Mouse (Mus musculus): ENCODE results near the gene Apaf1. TPM values are rescaled to one million over a fixed set of nuclear protein-coding genes. Genes with fewer than 3 reads are reported as not detected.

Apaf1 gene
- total and polyA plus RNA-seq, 3 experiments = 12.8 to 14.3 TPM; not detected in 1

GRCm38 (mm10) chr10:91122646-91123045 lies 40.1 kb upstream of the Apaf1 start:
- TF ChIP-seq E2F4 (IDR thresholded peaks at IDR 0.05; ENCODE audit: borderline replicate concordance, low read depth, low read length) = no peak
- peak; percentile 13; the same call in 1 of the 2 replicates for TF ChIP-seq MAX (IDR thresholded peaks at IDR 0.05; ENCODE audit: low read length)
- TF ChIP-seq MYC (IDR thresholded peaks at IDR 0.05; ENCODE audit: low read depth, low read length) = 0 out of 2 replicates have a peak, but pooled peaks have one; percentile 22
- no peak for TF ChIP-seq MEF2A (IDR thresholded peaks at IDR 0.05; ENCODE audit: extremely low read depth, insufficient replicate concordance, low read depth, low read length, poor library complexity, severe bottlenecking)
- H3K27ac ChIP-seq (ENCODE audit: control insufficient read depth, low read depth, low read length) = no peak overlapping the region; the same call in 1 of the 2 replicates

GRCm38 (mm10) chr10:91116958-91117357 lies 34.4 kb upstream of the Apaf1 start:
- H3K79me2 ChIP-seq (ENCODE audit: control insufficient read depth, insufficient read depth, low read length, poor library complexity) = peaks cover 6% of the 10 kb centered on the region
- no peaks in the 10 kb centered on the region for H3K27me3 ChIP-seq (ENCODE audit: control insufficient read depth in 1 of 2, insufficient read depth in 2 of 2, low read length in 2 of 2)
- no peak for DNase-seq (ENCODE audit: low read depth, low spot score)
- H3K27ac ChIP-seq (ENCODE audit: control insufficient read depth, low read depth, low read length) = no peak overlapping the region
- H3K9ac ChIP-seq (ENCODE audit: control insufficient read depth, low read depth, low read length, poor library complexity, severe bottlenecking) = no peak overlapping the region
- TF ChIP-seq TCF12 (IDR thresholded peaks at IDR 0.05; ENCODE audit: low read depth, low read length) (no peak), KAT2A (conservative IDR thresholded peaks at IDR 0.05; ENCODE audit: low read depth, low read length) (no peak), USF2 (IDR thresholded peaks at IDR 0.05; ENCODE audit: borderline replicate concordance in 1 of 2, insufficient read depth in 1 of 2, low read depth in 1 of 2, low read length in 2 of 2) (no peak), ZMIZ1 (IDR thresholded peaks at IDR 0.05; ENCODE audit: low read depth, low read length) (no peak), CHD1 (IDR thresholded peaks at IDR 0.05; ENCODE audit: low read depth, low read length) (no peak), NRF1 (IDR thresholded peaks at IDR 0.05; ENCODE audit: insufficient read depth, low read depth, low read length, poor library complexity, severe bottlenecking) (no peak), MXI1 (IDR thresholded peaks at IDR 0.05; ENCODE audit: low read depth, low read length) (no peak), TAL1 (IDR thresholded peaks at IDR 0.05; ENCODE audit: low read length) (no peak), HCFC1 (IDR thresholded peaks at IDR 0.05; ENCODE audit: low read depth, low read length) (no peak), ZKSCAN1 (IDR thresholded peaks at IDR 0.05; ENCODE audit: low read depth, low read length) (no peak), TBP (IDR thresholded peaks at IDR 0.05; ENCODE audit: low read depth, low read length) (no peak), MYB (IDR thresholded peaks at IDR 0.05; ENCODE audit: low read depth, low read length) (no peak), SMC3 (IDR thresholded peaks at IDR 0.05; ENCODE audit: low read depth, low read length) (no peak), POLR2AphosphoS2 (IDR thresholded peaks at IDR 0.05; ENCODE audit: low read length) (no peak), E2F4 (IDR thresholded peaks at IDR 0.05; ENCODE audit: borderline replicate concordance, low read depth, low read length) (no peak), MAX (IDR thresholded peaks at IDR 0.05; ENCODE audit: low read length) (no peak), MYC (IDR thresholded peaks at IDR 0.05; ENCODE audit: low read depth, low read length) (no peak), MAFK (IDR thresholded peaks at IDR 0.05; ENCODE audit: borderline replicate concordance, low read depth, low read length) (no peak)
- no peak overlapping the region for H3K4me3 ChIP-seq (ENCODE audit: control insufficient read depth in 1 of 2, insufficient read depth in 1 of 2, low read depth in 2 of 2, low read length in 2 of 2)
- H3K4me1 ChIP-seq (ENCODE audit: control insufficient read depth in 1 of 2, insufficient read depth in 2 of 2, low read length in 2 of 2) = peaks cover 7 to 8% of the 10 kb centered on the region in 2 experiments; a peak in 3 of 4 replicates
- H3K9me3 ChIP-seq (replicated peaks; ENCODE audit: insufficient read depth, low read length) = no peaks in the 10 kb centered on the region
- H3K36me3 ChIP-seq (ENCODE audit: control insufficient read depth in 1 of 2, insufficient read depth in 2 of 2, low read length in 2 of 2) = peaks cover 23 to 55% of the 10 kb centered on the region in 2 experiments

More at GRCm38 (mm10) chr10:91122646-91123045, 40.1 kb upstream of the Apaf1 start:
- Histone ChIP-seq H3K9ac (ENCODE audit: control insufficient read depth, low read depth, low read length, poor library complexity, severe bottlenecking) (peak overlapping the region; percentile 90), H3K9me3 (replicated peaks; ENCODE audit: insufficient read depth, low read length) (no peaks in the 10 kb centered on the region), H3K36me3 (ENCODE audit: control insufficient read depth in 1 of 2, insufficient read depth in 2 of 2, low read length in 2 of 2) (peaks cover 35% of the 10 kb centered on the region in 2 experiments), H3K4me1 (ENCODE audit: control insufficient read depth in 1 of 2, insufficient read depth in 2 of 2, low read length in 2 of 2) (peaks cover 12 to 14% of the 10 kb centered on the region in 2 experiments), H3K27me3 (ENCODE audit: control insufficient read depth in 1 of 2, insufficient read depth in 2 of 2, low read length in 2 of 2) (no peaks in the 10 kb centered on the region), H3K4me3 (ENCODE audit: control insufficient read depth in 1 of 2, insufficient read depth in 1 of 2, low read depth in 2 of 2, low read length in 2 of 2) (peak overlapping the region; percentile 67 to 81), H3K79me2 (ENCODE audit: control insufficient read depth, insufficient read depth, low read length, poor library complexity) (peaks cover 22% of the 10 kb centered on the region)
- DNase-seq (ENCODE audit: low read depth, low spot score) = no peak

All from MEL (cell line).